Mouse (Mus musculus): ENCODE data around the gene Slc7a11. TPM values are rescaled to one million over a fixed set of nuclear protein-coding genes. Genes with fewer than 3 reads are reported as not detected.
A peak's percentile ranks its signal among the peaks of the same experiment; 100 is the strongest.

Gene Slc7a11
- total and polyA plus RNA-seq, 2 experiments from 2014 or later = 0.04 to 0.08 TPM

DNA sequence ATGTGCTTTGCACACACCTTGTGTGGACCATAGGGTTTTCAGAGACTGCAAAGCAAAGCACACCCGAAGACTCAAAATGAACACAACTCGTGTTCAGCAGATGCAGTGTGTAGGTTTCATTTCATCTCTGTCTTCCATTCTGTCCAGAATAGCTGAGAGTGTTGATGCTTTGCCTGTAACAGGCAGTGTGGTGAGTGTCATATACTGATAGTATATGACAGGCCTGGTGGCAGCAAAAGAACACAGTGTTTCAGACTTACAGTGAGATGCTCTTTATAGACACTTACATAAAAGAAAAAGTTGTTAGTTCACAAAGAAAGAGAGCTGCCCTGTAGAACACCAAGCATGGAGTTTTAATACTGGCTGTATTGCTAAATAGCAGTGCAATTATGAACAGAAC is 505.8 kb downstream of the Slc7a11 start:
- TF ChIP-seq CTCF (IDR thresholded peaks at IDR 0.05; ENCODE audit: low read depth) = no peak
- TF ChIP-seq EP300 (IDR thresholded peaks at IDR 0.05; ENCODE audit: low read depth) = no peak
- 0 out of 2 replicates have a peak, but pooled peaks cover 3% of the 10 kb centered on the region for H3K4me1 ChIP-seq (ENCODE audit: control insufficient read depth, insufficient read depth)
- no peaks in the 10 kb centered on the region for H3K27me3 ChIP-seq (ENCODE audit: control insufficient read depth, insufficient read depth, low read length)
- H3K27ac ChIP-seq (ENCODE audit: low read depth) = no peak overlapping the region
- ATAC-seq (ENCODE audit: insufficient read depth, low read depth) (peak; percentile 64; the same call in 1 of the 2 replicates), DNase-seq (ENCODE audit: low spot score) (no peak)
- no peak overlapping the region for H3K4me3 ChIP-seq (ENCODE audit: low read depth, low read length)
- H3K9ac ChIP-seq (replicated peaks; ENCODE audit: low read depth, low read length) = no peak overlapping the region
- H3K9me3 ChIP-seq (replicated peaks; ENCODE audit: control insufficient read depth, low read length) = no peaks in the 10 kb centered on the region
- H3K4me2 ChIP-seq (ENCODE audit: low read depth, low read length) = no peak overlapping the region
- 19% methylated on average over 2 of the region's 2 CpGs for WGBS
- H3K36me3 ChIP-seq (replicated peaks; ENCODE audit: control insufficient read depth, insufficient read depth, low read length) = no peaks in the 10 kb centered on the region

DNA sequence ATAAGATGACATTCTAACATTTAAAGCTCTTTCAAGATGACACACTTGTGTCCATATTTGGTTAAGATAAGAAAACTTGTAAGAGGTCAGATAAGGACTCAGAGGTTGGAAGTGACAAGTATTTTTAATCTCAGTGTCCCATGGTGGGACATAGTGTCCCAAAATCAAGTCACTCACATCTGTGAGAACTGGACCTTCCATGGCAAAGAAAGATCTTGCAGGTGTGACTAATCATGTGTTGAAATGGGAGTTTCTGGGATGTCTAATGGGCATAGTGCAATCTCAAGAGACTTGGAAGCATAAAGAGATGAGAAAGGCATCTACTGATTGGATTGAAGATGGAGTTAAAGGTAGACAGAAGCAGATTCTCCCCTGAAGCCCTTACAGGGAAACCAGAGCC is 513.9 kb downstream of the Slc7a11 start:
- ATAC-seq (ENCODE audit: insufficient read depth, low read depth) (no peak), DNase-seq (ENCODE audit: low spot score) (no peak)
- no peaks in the 10 kb centered on the region for H3K27me3 ChIP-seq (ENCODE audit: control insufficient read depth, insufficient read depth, low read length)
- no peak overlapping the region for H3K4me3 ChIP-seq (ENCODE audit: low read depth, low read length)
- no peak overlapping the region for H3K4me2 ChIP-seq (ENCODE audit: low read depth, low read length)
- no peaks in the 10 kb centered on the region for H3K9me3 ChIP-seq (replicated peaks; ENCODE audit: control insufficient read depth, low read length)
- no peaks in the 10 kb centered on the region for H3K4me1 ChIP-seq (ENCODE audit: control insufficient read depth, insufficient read depth)
- H3K36me3 ChIP-seq (replicated peaks; ENCODE audit: control insufficient read depth, insufficient read depth, low read length) = no peaks in the 10 kb centered on the region
- no peak overlapping the region for H3K9ac ChIP-seq (replicated peaks; ENCODE audit: low read depth, low read length)
- no peak overlapping the region for H3K27ac ChIP-seq (ENCODE audit: low read depth)
- TF ChIP-seq CTCF (IDR thresholded peaks at IDR 0.05; ENCODE audit: low read depth) (no peak), EP300 (IDR thresholded peaks at IDR 0.05; ENCODE audit: low read depth) (no peak)

DNA sequence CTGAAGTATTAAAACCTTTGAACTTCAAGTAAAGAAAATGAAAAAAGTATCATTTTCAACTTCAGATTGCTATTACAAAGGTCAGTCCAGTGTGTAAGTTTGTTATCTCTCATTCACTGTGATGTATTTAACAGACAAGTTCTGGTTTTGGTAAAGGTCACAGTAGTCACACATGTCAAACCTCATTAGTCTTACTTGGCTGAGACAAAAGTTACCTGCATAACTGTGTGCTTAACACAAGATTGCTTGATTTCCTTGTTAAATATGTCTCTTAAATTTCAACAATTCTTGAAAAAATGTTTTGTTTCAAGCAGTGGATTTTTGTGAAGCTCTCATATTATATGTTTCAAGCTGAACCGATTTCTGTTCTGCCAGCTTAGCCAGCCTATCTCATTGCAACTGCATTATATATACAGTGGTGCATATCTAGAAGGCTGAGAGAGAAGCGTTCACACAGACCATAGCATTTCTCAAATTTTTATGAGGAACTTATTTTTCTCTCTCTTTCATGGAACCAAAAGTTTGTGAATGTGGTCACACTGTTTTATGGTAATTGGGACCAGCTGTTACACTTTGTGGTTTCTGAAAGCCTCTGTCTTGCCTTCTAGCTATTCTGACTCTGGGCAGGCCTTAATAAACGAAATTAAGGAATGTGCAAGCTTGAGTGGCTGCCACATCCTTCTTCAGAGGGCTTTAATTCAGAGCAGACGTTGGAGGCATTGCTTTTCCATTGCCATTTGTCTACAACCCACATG is 514.7 kb downstream of the Slc7a11 start:
- ATAC-seq (ENCODE audit: insufficient read depth, low read depth) = no peak
- TF ChIP-seq EP300 (IDR thresholded peaks at IDR 0.05; ENCODE audit: low read depth) (no peak), CTCF (IDR thresholded peaks at IDR 0.05; ENCODE audit: low read depth) (no peak)
- H3K36me3 ChIP-seq (replicated peaks; ENCODE audit: control insufficient read depth, insufficient read depth, low read length) = no peaks in the 10 kb centered on the region
- H3K4me2 ChIP-seq (ENCODE audit: low read depth, low read length) = no peak overlapping the region
- H3K4me1 ChIP-seq (ENCODE audit: control insufficient read depth, insufficient read depth) = no peaks in the 10 kb centered on the region
- no peaks in the 10 kb centered on the region for H3K27me3 ChIP-seq (ENCODE audit: control insufficient read depth, insufficient read depth, low read length)
- no peak overlapping the region for H3K27ac ChIP-seq (ENCODE audit: low read depth)
- no peak overlapping the region for H3K4me3 ChIP-seq (ENCODE audit: low read depth, low read length)
- H3K9ac ChIP-seq (replicated peaks; ENCODE audit: low read depth, low read length) = no peak overlapping the region
- H3K9me3 ChIP-seq (replicated peaks; ENCODE audit: control insufficient read depth, low read length) = no peaks in the 10 kb centered on the region
- DNase-seq (ENCODE audit: low spot score) = no peak
- WGBS = 49% methylated on average over 4 of the region's 4 CpGs

GRCm38 (mm10) chr3:49913929-49914328 is 529.5 kb downstream of the Slc7a11 start:
- Histone ChIP-seq H3K27ac (ENCODE audit: low read depth) (no peak overlapping the region), H3K4me1 (ENCODE audit: control insufficient read depth, insufficient read depth) (no peaks in the 10 kb centered on the region), H3K27me3 (ENCODE audit: control insufficient read depth, insufficient read depth, low read length) (no peaks in the 10 kb centered on the region), H3K9me3 (replicated peaks; ENCODE audit: control insufficient read depth, low read length) (no peaks in the 10 kb centered on the region), H3K4me2 (ENCODE audit: low read depth, low read length) (no peak overlapping the region), H3K9ac (replicated peaks; ENCODE audit: low read depth, low read length) (no peak overlapping the region), H3K36me3 (replicated peaks; ENCODE audit: control insufficient read depth, insufficient read depth, low read length) (no peaks in the 10 kb centered on the region), H3K4me3 (ENCODE audit: low read depth, low read length) (no peak overlapping the region)
- ATAC-seq (ENCODE audit: insufficient read depth, low read depth) (no peak), DNase-seq (ENCODE audit: low spot score) (no peak)
- whole genome bisulfite sequencing = 70% methylated on average over 2 of the region's 2 CpGs
- TF ChIP-seq CTCF (IDR thresholded peaks at IDR 0.05; ENCODE audit: low read depth) (no peak), EP300 (IDR thresholded peaks at IDR 0.05; ENCODE audit: low read depth) (no peak)

DNA sequence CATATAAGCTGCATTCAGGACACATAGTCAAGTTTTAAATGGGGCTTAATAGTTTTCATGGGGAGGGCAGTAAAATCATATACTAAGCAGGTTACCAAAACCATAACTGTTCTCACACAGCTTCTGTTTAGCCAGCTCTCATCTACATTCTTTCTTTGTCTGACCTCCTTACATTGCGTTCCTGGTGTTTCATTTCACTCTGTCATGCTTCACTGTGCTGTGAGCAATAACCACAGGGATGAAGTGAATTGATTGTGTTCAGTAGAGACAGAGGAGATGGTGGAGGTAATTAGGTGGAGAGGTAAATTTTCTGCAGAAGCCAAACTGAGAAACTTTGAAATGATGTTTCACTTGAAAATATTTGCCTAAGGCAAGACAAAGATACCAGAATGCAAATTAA is 532.5 kb downstream of the Slc7a11 start:
- TF ChIP-seq CTCF (IDR thresholded peaks at IDR 0.05; ENCODE audit: low read depth) (no peak), EP300 (IDR thresholded peaks at IDR 0.05; ENCODE audit: low read depth) (no peak)
- no peak for ATAC-seq (ENCODE audit: insufficient read depth, low read depth)
- no peak for DNase-seq (ENCODE audit: low spot score)
- no peaks in the 10 kb centered on the region for H3K36me3 ChIP-seq (replicated peaks; ENCODE audit: control insufficient read depth, insufficient read depth, low read length)
- H3K9me3 ChIP-seq (replicated peaks; ENCODE audit: control insufficient read depth, low read length) = no peaks in the 10 kb centered on the region
- no peak overlapping the region for H3K9ac ChIP-seq (replicated peaks; ENCODE audit: low read depth, low read length)
- H3K27me3 ChIP-seq (ENCODE audit: control insufficient read depth, insufficient read depth, low read length) = no peaks in the 10 kb centered on the region
- H3K27ac ChIP-seq (ENCODE audit: low read depth) = no peak overlapping the region
- no peaks in the 10 kb centered on the region for H3K4me1 ChIP-seq (ENCODE audit: control insufficient read depth, insufficient read depth)
- WGBS = 51% methylated on average over 1 of the region's 1 CpGs
- H3K4me3 ChIP-seq (ENCODE audit: low read depth, low read length) = no peak overlapping the region
- H3K4me2 ChIP-seq (ENCODE audit: low read depth, low read length) = no peak overlapping the region

All from heart, postnatal 0 days (tissue).